Mouse (Mus musculus): ENCODE data around the gene Serpina9.

DNA sequence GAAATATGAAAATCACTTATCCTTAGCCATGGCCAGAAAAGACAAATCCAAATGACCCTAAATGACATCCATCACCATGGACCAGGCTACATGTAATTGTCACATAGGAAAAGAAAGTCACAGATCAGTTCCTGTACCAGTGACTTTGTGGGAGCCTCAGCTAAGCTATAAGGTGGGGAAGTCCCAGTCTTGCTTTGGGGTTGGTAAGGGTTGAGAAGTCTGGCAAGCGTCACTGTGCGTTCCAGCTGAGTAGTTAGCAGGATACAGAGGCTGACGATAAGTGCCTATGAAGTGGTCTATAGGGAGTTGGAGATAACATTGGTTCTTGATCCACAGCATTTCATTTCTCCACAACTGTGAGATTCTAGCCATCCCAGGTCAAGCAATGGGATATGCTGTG lies 1.7 kb upstream of the Serpina9 start:
- TF ChIP-seq CTCF (IDR thresholded peaks at IDR 0.05; ENCODE audit: low read depth, low read length) (no peak), POLR2A (IDR thresholded peaks at IDR 0.05; ENCODE audit: extremely low read depth, insufficient read depth, low read length) (no peak)

All from liver, adult 2 months (tissue).